Mouse (Mus musculus) midbrain, postnatal 0 days (tissue): ENCODE results near the gene Lmo1. TPM values are rescaled to one million over a fixed set of nuclear protein-coding genes. Genes with fewer than 3 reads are reported as not detected.

Experiments used
- ATAC-seq: fragments of 200-750 bp; cut with Nextera tagmentation; 2 replicates; pipeline ENCODE4 v1.8.0; 2017; ENCODE audit warnings: moderate number of reproducible peaks, mild to moderate bottlenecking, moderate TSS enrichment, moderate library complexity; ENCODE audit not compliant: low FRiP score
- DNase-seq: peaks from one replicate; pipeline ENCODE4 v3.0.0-alpha.2; 2015; ENCODE audit warnings: low spot score
- H3K27ac ChIP-seq: fragments of 300-500 bp; sonication (generic); 2 replicates; pipeline ENCODE4 v1.5.1; 2014; ENCODE audit warnings: low read depth, mild to moderate bottlenecking, low read length, mixed read lengths
- H3K27me3 ChIP-seq: fragments of 300-500 bp; sonication (generic); 2 replicates; pipeline ENCODE4 v1.6.1; 2014; ENCODE audit warnings: low read length, control low read depth, mixed read lengths; ENCODE audit not compliant: insufficient read depth
- H3K36me3 ChIP-seq: fragments of 300-500 bp; sonication (generic); 2 replicates; pipeline ENCODE4 v1.6.1; 2014; ENCODE audit warnings: low read length, control low read depth, mixed read lengths; ENCODE audit not compliant: insufficient read depth
- H3K4me1 ChIP-seq: fragments of 300-500 bp; sonication (generic); 2 replicates; pipeline ENCODE4 v1.6.1; 2014; ENCODE audit warnings: mild to moderate bottlenecking, control low read depth, antibody characterized with exemption, low read length, mixed read lengths; ENCODE audit not compliant: insufficient read depth
- H3K4me2 ChIP-seq: fragments of 300-500 bp; sonication (generic); 2 replicates; pipeline ENCODE4 v1.6.1; 2014; ENCODE audit warnings: low read depth, mild to moderate bottlenecking, low read length, mixed read lengths; ENCODE audit not compliant: poor library complexity, severe bottlenecking
- H3K4me3 ChIP-seq: fragments of 300-500 bp; sonication (generic); 2 replicates; pipeline ENCODE4 v1.5.1; 2014; ENCODE audit warnings: low read depth, mild to moderate bottlenecking, low read length, moderate library complexity
- H3K9ac ChIP-seq: fragments of 300-500 bp; sonication (generic); replicated peaks from 2 replicates; pipeline ENCODE4 v1.6.1; 2014; ENCODE audit warnings: mild to moderate bottlenecking, low read length, moderate library complexity, mixed read lengths; ENCODE audit not compliant: poor library complexity, severe bottlenecking
- H3K9me3 ChIP-seq: fragments of 300-500 bp; sonication (generic); 2 replicates; pipeline ENCODE4 v1.6.1; 2016; ENCODE audit warnings: low read length, control low read depth
- CTCF ChIP-seq: IDR thresholded peaks from 2 replicates; pipeline ENCODE4 v1.5.1; 2016; ENCODE audit warnings: antibody characterized with exemption, mild to moderate bottlenecking
- WGBS: fragments of 180-500 bp; shearing (Covaris S2); extraction: QIAGEN DNeasy Blood & Tissue Kit; methylation state at CpG from one replicate; pipeline ENCODE4 v1.1.7; 2014; 5-methylcytosine and 5-hydroxymethylcytosine counted together
- polyA plus RNA-seq: library from polyadenylated mRNA; unstranded; fragments of >200 nt; fragmentation: Nextera tagmentation; extraction: Ambion mirVana; gene quantifications from 2 replicates; pipeline ENCODE4 v1.2.1, GENCODE M21; 2015
- total RNA-seq: library from RNA; depleted of rRNA; stranded (reverse); fragments of >200 nt; gene quantifications from 2 replicates; pipeline ENCODE4 v1.2.3, GENCODE M21; 2014

Gene Lmo1
- total and polyA plus RNA-seq, 2 experiments from 2014 or later, result 109 TPM

GRCm38 (mm10) chr7:109197161-109197650 lies 22.2 kb upstream of the Lmo1 start:
- no peak for TF ChIP-seq CTCF
- Histone ChIP-seq H3K4me3 (no peak overlapping the region), H3K27ac (peak overlapping the region; percentile 65), H3K9ac (no peak overlapping the region), H3K9me3 (no peaks in the 10 kb centered on the region), H3K4me2 (no peak overlapping the region), H3K36me3 (no peaks in the 10 kb centered on the region), H3K27me3 (no peaks in the 10 kb centered on the region), H3K4me1 (peaks cover 13% of the 10 kb centered on the region; the same call in 1 of the 2 replicates)
- WGBS, result 44% methylated on average over 3 of the region's 3 CpGs
- DNase-seq (no peak), ATAC-seq (no peak)

- no peaks in the 10 kb centered on the region for H3K27me3 ChIP-seq
- no peak overlapping the region for H3K4me3 ChIP-seq
- DNase-seq, result peak; percentile 43
- 8% methylated on average over 11 of the region's 11 CpGs for WGBS
- no peaks in the 10 kb centered on the region for H3K9me3 ChIP-seq
- no peak overlapping the region for H3K9ac ChIP-seq
- peaks cover 13% of the 10 kb centered on the region; the same call in 1 of the 2 replicates for H3K4me1 ChIP-seq
- no peaks in the 10 kb centered on the region for H3K36me3 ChIP-seq
- TF ChIP-seq CTCF, result no peak
- H3K4me2 ChIP-seq, result no peak overlapping the region
- peak; percentile 59 for ATAC-seq
- peak overlapping the region; percentile 65 for H3K27ac ChIP-seq
Observed at GRCm38 (mm10) chr7:109196399-109197082, 21.5 kb upstream of the Lmo1 start.

- H3K27ac ChIP-seq, result peak overlapping the region; percentile 39; the same call in 1 of the 2 replicates
- H3K9ac ChIP-seq, result no peak overlapping the region
- no peak overlapping the region for H3K4me2 ChIP-seq
- no peaks in the 10 kb centered on the region for H3K36me3 ChIP-seq
- peaks cover 13% of the 10 kb centered on the region; the same call in 1 of the 2 replicates for H3K4me1 ChIP-seq
- ATAC-seq, result no peak
- no peak for TF ChIP-seq CTCF
- H3K27me3 ChIP-seq, result no peaks in the 10 kb centered on the region
- H3K4me3 ChIP-seq, result no peak overlapping the region
- DNase-seq, result no peak
- 29% methylated on average over 6 of the region's 6 CpGs for WGBS
- H3K9me3 ChIP-seq, result no peaks in the 10 kb centered on the region
Observed at GRCm38 (mm10) chr7:109195982-109196381, 21.0 kb upstream of the Lmo1 start.

GRCm38 (mm10) chr7:109194850-109195249 lies 19.8 kb upstream of the Lmo1 start:
- 81% methylated on average over 1 of the region's 1 CpGs for WGBS
- Histone ChIP-seq H3K9me3 (no peaks in the 10 kb centered on the region), H3K36me3 (no peaks in the 10 kb centered on the region), H3K27ac (no peak overlapping the region), H3K4me1 (peaks cover 18% of the 10 kb centered on the region; the same call in 1 of the 2 replicates), H3K9ac (no peak overlapping the region), H3K27me3 (no peaks in the 10 kb centered on the region), H3K4me3 (no peak overlapping the region), H3K4me2 (no peak overlapping the region)
- TF ChIP-seq CTCF, result no peak
- DNase-seq (no peak), ATAC-seq (no peak)

GRCm38 (mm10) chr7:109187244-109188035 lies 12.4 kb upstream of the Lmo1 start:
- 81% methylated on average over 6 of the region's 6 CpGs for WGBS
- H3K9ac ChIP-seq, result no peak overlapping the region
- H3K36me3 ChIP-seq, result no peaks in the 10 kb centered on the region
- H3K4me3 ChIP-seq, result no peak overlapping the region
- H3K4me2 ChIP-seq, result no peak overlapping the region
- 0 out of 2 replicates have a peak, but pooled peaks cover 4% of the 10 kb centered on the region for H3K4me1 ChIP-seq
- no peak for TF ChIP-seq CTCF
- no peak overlapping the region for H3K27ac ChIP-seq
- no peaks in the 10 kb centered on the region for H3K27me3 ChIP-seq
- no peaks in the 10 kb centered on the region for H3K9me3 ChIP-seq
- DNase-seq (no peak), ATAC-seq (no peak)

- ATAC-seq (no peak), DNase-seq (no peak)
- H3K9me3 ChIP-seq, result no peaks in the 10 kb centered on the region
- H3K27ac ChIP-seq, result no peak overlapping the region
- H3K4me3 ChIP-seq, result no peak overlapping the region
- no peak for TF ChIP-seq CTCF
- H3K4me2 ChIP-seq, result no peak overlapping the region
- H3K9ac ChIP-seq, result no peak overlapping the region
- 88% methylated on average over 2 of the region's 2 CpGs for WGBS
- no peaks in the 10 kb centered on the region for H3K36me3 ChIP-seq
- 0 out of 2 replicates have a peak, but pooled peaks cover 4% of the 10 kb centered on the region for H3K4me1 ChIP-seq
- H3K27me3 ChIP-seq, result no peaks in the 10 kb centered on the region
Observed at GRCm38 (mm10) chr7:109185975-109186374, 11.0 kb upstream of the Lmo1 start.
